Mouse (Mus musculus) hindbrain, embryonic 14.5 days (tissue): ENCODE results near the gene Gm10197. TPM values are rescaled to one million over a fixed set of nuclear protein-coding genes. Genes with fewer than 3 reads are reported as not detected.
A peak's percentile ranks its signal among the peaks of the same experiment; 100 is the strongest.

Source experiments
- ATAC-seq: fragments of 200-750 bp; cut with Nextera tagmentation; 2 replicates; pipeline ENCODE4 v1.8.0; 2017; ENCODE audit warnings: moderate number of reproducible peaks, mild to moderate bottlenecking, moderate TSS enrichment, moderate library complexity; ENCODE audit not compliant: low FRiP score
- DNase-seq: peaks from one replicate; pipeline ENCODE4 v3.0.0-alpha.2; 2015; ENCODE audit warnings: low spot score
- H3K27ac ChIP-seq: fragments of 300-500 bp; sonication (generic); 2 replicates; pipeline ENCODE4 v1.5.1; 2014; ENCODE audit warnings: mild to moderate bottlenecking, moderate library complexity
- H3K27me3 ChIP-seq: fragments of 300-500 bp; sonication (generic); 2 replicates; pipeline ENCODE4 v1.6.1; 2014; ENCODE audit warnings: mild to moderate bottlenecking, low read length, mixed read lengths; ENCODE audit not compliant: control insufficient read depth, insufficient read depth
- H3K36me3 ChIP-seq: fragments of 300-500 bp; sonication (generic); replicated peaks from 2 replicates; pipeline ENCODE4 v1.6.1; 2014; ENCODE audit not compliant: control insufficient read depth, insufficient read depth
- H3K4me1 ChIP-seq: fragments of 300-500 bp; sonication (generic); replicated peaks from 2 replicates; pipeline ENCODE4 v1.6.1; 2014; ENCODE audit warnings: antibody characterized with exemption, low read length, mixed read lengths; ENCODE audit not compliant: control insufficient read depth, insufficient read depth
- H3K4me2 ChIP-seq: fragments of 300-500 bp; sonication (generic); replicated peaks from 2 replicates; pipeline ENCODE4 v1.6.1; 2014; ENCODE audit warnings: mild to moderate bottlenecking, moderate library complexity
- H3K4me3 ChIP-seq: fragments of 300-500 bp; sonication (generic); replicated peaks from 2 replicates; pipeline ENCODE4 v1.5.1; 2014; ENCODE audit warnings: mild to moderate bottlenecking, low read length
- H3K9ac ChIP-seq: fragments of 300-500 bp; sonication (generic); 2 replicates; pipeline ENCODE4 v1.6.1; 2014
- H3K9me3 ChIP-seq: fragments of 300-500 bp; sonication (generic); 2 replicates; pipeline ENCODE4 v1.6.1; 2016; ENCODE audit warnings: low read length; ENCODE audit not compliant: control insufficient read depth
- WGBS: fragments of 180-500 bp; shearing (Covaris S2); extraction: QIAGEN DNeasy Blood & Tissue Kit; methylation state at CpG from one replicate; pipeline ENCODE4 v1.1.7; 2014; 5-methylcytosine and 5-hydroxymethylcytosine counted together
- polyA plus RNA-seq: library from polyadenylated mRNA; unstranded; fragments of >200 nt; fragmentation: Nextera tagmentation; extraction: Ambion mirVana; gene quantifications from 2 replicates; pipeline ENCODE4 v1.2.1, GENCODE M21; 2014

The Gm10197 gene
- polyA plus RNA-seq, 1 experiment from 2014 or later: not detected

DNA sequence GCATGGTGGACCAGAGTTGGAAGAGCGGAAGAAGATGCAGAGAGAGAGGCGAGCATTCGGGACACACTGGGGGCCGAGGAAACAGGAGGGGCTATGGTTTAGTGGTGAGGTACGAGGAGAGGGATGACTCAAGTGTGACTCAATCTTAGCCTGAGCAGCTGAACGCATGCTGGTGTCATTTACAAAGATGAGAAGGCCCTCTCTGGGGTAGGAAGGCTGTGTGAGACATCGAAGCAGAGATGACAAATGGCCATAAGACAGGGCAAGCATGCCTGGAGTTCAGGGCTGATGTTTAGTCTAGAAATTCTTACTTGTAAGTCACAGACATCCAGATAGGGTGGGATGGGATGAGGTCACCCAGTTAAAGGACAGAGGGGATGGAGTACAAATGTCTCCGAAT, 36.8 kb upstream of the Gm10197 start:
- H3K9ac ChIP-seq: no peak overlapping the region
- no peaks in the 10 kb centered on the region; the same call in 1 of the 2 replicates for H3K4me1 ChIP-seq
- no peak overlapping the region for H3K4me2 ChIP-seq
- no peaks in the 10 kb centered on the region for H3K27me3 ChIP-seq
- no peaks in the 10 kb centered on the region for H3K9me3 ChIP-seq
- no peak overlapping the region for H3K4me3 ChIP-seq
- no peak for ATAC-seq
- WGBS: 86% methylated on average over 8 of the region's 8 CpGs
- H3K36me3 ChIP-seq: no peaks in the 10 kb centered on the region
- DNase-seq: no peak
- H3K27ac ChIP-seq: no peak overlapping the region

DNA sequence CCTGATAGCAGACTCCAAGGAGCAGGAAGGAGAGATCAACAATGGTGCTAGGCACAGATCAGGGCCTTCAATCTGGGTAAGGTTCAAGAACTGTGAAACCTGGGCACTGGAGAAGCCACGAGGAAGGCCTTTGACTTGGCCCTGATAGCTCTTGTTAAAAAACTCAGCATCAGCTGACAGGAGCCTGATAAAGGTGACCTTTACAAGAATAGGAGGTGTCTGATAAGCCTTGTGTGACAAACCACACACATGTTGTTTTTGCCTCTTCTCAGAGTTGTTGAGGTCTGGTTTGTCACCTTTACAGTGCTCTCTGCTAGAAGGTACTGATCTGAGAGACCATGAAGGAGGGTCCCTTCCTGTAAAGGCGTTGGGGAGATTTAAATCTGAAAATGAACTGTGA, 35.8 kb upstream of the Gm10197 start:
- Histone ChIP-seq H3K27me3 (no peaks in the 10 kb centered on the region), H3K4me3 (no peak overlapping the region), H3K9me3 (no peaks in the 10 kb centered on the region), H3K36me3 (no peaks in the 10 kb centered on the region), H3K9ac (no peak overlapping the region), H3K27ac (no peak overlapping the region), H3K4me2 (no peak overlapping the region), H3K4me1 (no peaks in the 10 kb centered on the region; the same call in 1 of the 2 replicates)
- DNase-seq: no peak
- 81% methylated on average over 2 of the region's 2 CpGs for WGBS
- no peak for ATAC-seq

DNA sequence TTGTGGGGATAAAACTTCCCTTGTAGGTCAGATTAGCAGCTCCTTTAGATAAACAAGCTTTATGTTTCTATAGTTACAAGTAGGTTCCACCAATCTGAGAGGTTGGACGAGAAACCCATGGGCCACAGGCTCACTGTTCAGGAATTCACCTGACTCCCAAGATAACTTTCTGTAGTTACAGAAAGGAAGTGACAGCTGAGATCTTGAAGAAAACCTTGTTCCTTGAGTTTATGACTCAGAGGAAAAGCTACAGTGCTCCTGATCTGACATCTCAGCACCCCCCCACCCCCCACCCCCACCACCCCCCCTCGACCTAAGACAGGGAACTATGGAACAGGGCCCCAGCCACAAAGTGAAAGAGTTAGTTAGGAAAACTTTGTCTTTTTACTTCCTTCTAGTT, 34.2 kb upstream of the Gm10197 start:
- no peak overlapping the region for H3K9ac ChIP-seq
- no peaks in the 10 kb centered on the region for H3K4me1 ChIP-seq
- H3K27ac ChIP-seq: no peak overlapping the region
- H3K4me3 ChIP-seq: no peak overlapping the region
- no peaks in the 10 kb centered on the region for H3K27me3 ChIP-seq
- ATAC-seq: no peak
- no peak for DNase-seq
- 75% methylated on average over 2 of the region's 2 CpGs for WGBS
- H3K9me3 ChIP-seq: no peaks in the 10 kb centered on the region
- no peaks in the 10 kb centered on the region for H3K36me3 ChIP-seq
- H3K4me2 ChIP-seq: no peak overlapping the region

DNA sequence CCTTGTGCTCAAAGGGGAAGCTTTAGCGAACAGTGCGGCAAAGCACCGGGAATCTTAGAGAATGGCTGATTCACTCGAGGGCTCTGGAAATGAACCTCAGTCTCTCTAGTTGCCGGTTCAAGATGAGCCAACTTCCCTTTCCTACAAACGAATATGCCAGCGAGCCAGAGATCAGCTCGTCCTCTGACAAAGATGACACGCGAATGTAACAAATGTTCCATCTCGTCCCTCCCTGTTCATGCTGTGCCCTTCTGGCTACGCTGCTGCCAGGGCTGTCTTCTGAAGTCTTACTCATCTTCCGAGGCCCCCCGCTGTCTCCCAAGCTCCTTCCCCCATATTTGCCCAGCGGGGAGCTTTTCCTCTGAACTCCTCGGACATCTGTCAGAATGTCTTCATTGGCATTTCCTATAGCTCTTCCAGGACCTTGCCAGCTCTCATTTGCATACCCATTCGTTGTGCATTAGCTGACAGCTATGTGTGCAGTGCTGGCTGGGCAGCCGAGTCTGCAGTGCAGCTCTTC, 33.3 kb upstream of the Gm10197 start:
- H3K9me3 ChIP-seq: no peaks in the 10 kb centered on the region
- no peak overlapping the region for H3K9ac ChIP-seq
- H3K27ac ChIP-seq: no peak overlapping the region; the same call in 1 of the 2 replicates
- peak; percentile 51; the same call in 1 of the 2 replicates for ATAC-seq
- peak; percentile 55 for DNase-seq
- no peaks in the 10 kb centered on the region for H3K27me3 ChIP-seq
- no peaks in the 10 kb centered on the region for H3K4me1 ChIP-seq
- H3K4me3 ChIP-seq: no peak overlapping the region
- no peaks in the 10 kb centered on the region for H3K36me3 ChIP-seq
- WGBS: 60% methylated on average over 18 of the region's 18 CpGs
- no peak overlapping the region for H3K4me2 ChIP-seq

DNA sequence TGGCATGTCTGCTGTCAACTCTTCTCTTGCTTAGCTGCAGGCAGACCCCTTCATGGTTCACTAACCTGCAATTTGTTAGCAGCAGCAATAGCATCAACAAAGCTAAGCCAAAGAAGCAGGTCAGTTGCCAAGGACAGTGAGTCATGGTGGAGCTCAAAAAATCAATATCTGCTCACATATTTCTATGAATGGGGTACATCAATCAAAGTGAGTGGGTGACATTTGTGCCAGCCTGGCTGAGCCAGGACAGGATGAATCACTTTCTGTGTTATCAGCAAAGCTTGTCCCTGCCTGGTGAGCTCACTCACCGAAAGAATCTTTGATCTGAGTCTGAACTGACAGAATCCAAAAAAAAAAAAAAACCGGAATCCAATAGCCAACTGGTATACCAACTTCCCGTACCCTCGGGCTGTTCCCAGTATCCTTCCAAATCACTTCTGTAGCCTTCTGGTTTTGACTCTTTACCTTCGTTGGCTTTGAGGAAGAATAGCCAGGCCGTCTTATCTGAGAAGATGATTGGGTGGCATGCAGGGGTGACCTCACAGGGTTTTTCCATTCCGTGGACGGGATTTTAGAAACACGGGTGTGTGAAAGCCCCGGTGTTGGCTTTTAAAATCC, 32.8 kb upstream of the Gm10197 start:
- no peaks in the 10 kb centered on the region for H3K36me3 ChIP-seq
- no peak overlapping the region for H3K4me2 ChIP-seq
- no peaks in the 10 kb centered on the region for H3K27me3 ChIP-seq
- no peak overlapping the region for H3K4me3 ChIP-seq
- no peak overlapping the region; the same call in 1 of the 2 replicates for H3K27ac ChIP-seq
- 85% methylated on average over 10 of the region's 10 CpGs for WGBS
- no peaks in the 10 kb centered on the region for H3K4me1 ChIP-seq
- no peak overlapping the region for H3K9ac ChIP-seq
- DNase-seq (no peak), ATAC-seq (no peak)
- no peaks in the 10 kb centered on the region for H3K9me3 ChIP-seq

DNA sequence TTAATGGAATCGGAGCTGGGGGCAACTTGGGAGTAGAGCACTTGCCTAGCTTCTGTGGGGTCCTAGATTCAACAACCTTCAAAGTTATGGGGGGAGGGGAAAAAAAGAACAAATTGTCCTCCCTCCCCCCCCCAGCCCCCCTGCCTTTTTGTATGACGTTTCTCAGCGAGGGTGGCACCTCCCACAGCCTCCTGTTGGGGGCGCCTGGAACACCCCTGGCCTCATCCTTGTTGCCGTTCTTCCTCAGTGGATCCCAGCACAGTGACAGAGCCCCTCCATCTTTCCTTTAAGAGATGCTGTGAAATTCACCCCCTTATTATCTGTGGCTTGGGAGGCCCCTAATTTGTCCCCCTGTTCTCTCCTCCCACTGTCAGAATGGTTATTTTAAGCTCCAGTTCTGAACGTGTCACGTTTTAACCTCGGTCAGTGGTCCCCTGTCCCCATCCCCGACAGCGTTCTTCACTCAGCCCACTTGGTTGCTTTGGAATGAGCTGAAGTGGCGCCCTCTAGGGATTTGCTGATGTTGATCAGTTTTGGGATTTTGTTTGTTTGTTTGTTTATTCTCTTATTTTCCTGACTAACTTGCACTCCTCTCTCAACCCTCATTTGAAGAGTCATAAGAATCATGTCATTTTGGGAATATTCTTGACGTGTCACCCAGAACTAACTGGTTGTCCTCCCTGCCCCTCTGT, 31.3 kb upstream of the Gm10197 start:
- H3K27ac ChIP-seq: no peak overlapping the region
- no peaks in the 10 kb centered on the region for H3K27me3 ChIP-seq
- ATAC-seq (no peak), DNase-seq (no peak)
- H3K4me1 ChIP-seq: no peaks in the 10 kb centered on the region
- WGBS: 54% methylated on average over 12 of the region's 12 CpGs
- H3K9ac ChIP-seq: no peak overlapping the region
- H3K4me3 ChIP-seq: no peak overlapping the region
- no peaks in the 10 kb centered on the region for H3K36me3 ChIP-seq
- no peaks in the 10 kb centered on the region for H3K9me3 ChIP-seq
- no peak overlapping the region for H3K4me2 ChIP-seq

DNA sequence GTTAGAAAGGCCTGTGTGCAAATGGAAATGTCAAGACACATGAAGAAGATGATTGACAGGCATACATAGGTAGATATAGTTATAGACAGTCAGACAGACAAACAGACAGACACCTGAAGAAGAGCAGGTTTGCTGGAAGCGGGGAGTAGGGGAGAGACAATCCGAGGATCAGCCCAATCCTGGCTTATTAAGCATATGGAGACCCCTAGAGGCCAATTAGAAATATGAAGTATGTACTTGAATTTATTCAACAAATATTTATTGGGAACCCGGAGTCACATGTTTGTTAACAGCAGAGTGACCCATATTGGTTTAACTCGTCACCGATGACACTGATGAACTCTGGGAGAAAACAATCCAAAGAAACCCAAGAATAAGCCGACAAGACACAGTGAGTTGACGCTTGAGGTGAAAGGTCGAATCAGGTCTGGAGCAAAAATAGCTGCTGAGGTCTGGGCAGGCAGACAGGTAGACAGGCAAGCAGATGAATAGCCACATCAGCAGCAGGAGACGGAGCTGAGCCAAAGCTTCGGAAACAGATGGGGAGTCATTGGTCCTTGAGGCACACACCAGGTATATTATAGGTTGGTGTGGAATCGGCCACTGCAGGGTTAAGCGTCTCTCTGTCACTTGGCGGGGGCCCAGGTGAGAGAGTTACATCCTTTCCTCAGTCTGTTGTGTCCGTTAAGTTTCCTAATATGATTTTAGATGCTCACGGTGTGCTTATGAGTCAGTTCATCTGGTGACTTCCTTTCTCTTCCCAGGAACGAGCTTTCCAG, 29.0 kb upstream of the Gm10197 start:
- H3K9ac ChIP-seq: no peak overlapping the region
- no peak overlapping the region for H3K4me3 ChIP-seq
- H3K4me1 ChIP-seq: no peaks in the 10 kb centered on the region
- H3K27ac ChIP-seq: no peak overlapping the region
- 87% methylated on average over 16 of the region's 16 CpGs for WGBS
- no peaks in the 10 kb centered on the region for H3K9me3 ChIP-seq
- no peak for ATAC-seq
- DNase-seq: no peak
- no peaks in the 10 kb centered on the region for H3K36me3 ChIP-seq
- no peak overlapping the region for H3K4me2 ChIP-seq
- no peaks in the 10 kb centered on the region for H3K27me3 ChIP-seq

DNA sequence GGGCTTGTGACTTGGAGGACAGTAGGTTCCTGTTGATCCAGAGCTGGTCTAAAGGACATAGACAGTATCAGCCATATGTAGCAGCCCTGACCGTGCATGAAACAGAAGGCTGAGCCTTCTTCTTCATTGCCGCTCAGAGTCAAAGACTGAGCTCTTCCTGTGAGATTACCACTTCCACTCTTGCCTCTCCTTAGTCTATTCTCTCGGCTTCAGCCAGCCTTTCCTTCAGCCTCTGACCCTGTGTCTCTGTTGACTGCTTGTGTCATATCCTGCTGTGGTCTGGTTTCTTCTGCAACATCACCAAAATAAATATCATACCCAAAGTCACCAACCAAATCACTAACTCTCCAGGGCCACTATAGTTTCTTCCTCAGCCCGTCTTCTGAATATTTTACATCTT, 27.6 kb upstream of the Gm10197 start:
- Histone ChIP-seq H3K27ac (no peak overlapping the region), H3K4me1 (no peaks in the 10 kb centered on the region), H3K36me3 (no peaks in the 10 kb centered on the region), H3K9ac (no peak overlapping the region), H3K9me3 (no peaks in the 10 kb centered on the region), H3K27me3 (no peaks in the 10 kb centered on the region), H3K4me2 (no peak overlapping the region), H3K4me3 (no peak overlapping the region)
- no peak for ATAC-seq
- WGBS: 87% methylated on average over 4 of the region's 4 CpGs
- no peak for DNase-seq

DNA sequence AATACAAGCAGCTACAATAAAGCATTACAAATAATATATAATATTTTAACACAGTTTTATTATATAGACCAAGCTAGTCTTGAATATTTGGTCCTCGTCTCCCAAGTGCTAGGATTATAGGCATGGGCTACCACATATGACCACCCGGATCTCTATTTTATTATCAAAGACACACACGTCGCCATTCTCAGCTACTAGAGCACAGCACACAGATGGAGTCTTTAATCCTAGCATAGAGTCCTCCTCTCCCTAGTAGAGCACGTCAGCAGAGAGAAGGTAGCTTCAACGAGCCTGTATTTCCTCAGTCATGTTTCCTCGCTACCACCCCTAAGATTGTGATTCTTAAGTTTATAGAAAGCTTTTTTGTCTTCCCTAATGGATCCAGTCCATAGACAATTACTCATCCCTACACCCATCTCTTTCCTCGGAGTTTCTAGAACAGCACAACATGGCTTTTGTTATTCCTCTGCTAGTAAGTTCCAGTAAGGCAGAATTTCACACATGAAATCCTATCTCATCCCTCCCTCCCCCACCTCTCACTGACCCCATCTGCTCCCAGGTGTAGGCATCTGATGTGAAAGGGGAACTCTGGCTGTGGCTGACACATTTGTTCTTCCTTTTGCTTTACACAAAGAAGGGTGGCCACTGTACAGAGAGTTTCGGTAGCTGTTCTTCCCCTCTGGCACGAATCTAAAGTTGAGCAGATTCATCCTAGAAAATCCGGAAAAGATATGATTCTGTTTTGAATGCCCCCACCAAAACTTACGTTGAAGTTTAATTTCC, 26.1 kb upstream of the Gm10197 start:
- Histone ChIP-seq H3K27ac (no peak overlapping the region), H3K4me1 (no peaks in the 10 kb centered on the region), H3K4me3 (no peak overlapping the region), H3K9me3 (no peaks in the 10 kb centered on the region), H3K4me2 (no peak overlapping the region), H3K36me3 (no peaks in the 10 kb centered on the region), H3K9ac (no peak overlapping the region), H3K27me3 (no peaks in the 10 kb centered on the region)
- no peak for ATAC-seq
- 84% methylated on average over 12 of the region's 12 CpGs for WGBS
- DNase-seq: no peak
